Mouse (Mus musculus) adrenal gland, adult (tissue): ENCODE results near the gene Mrps36.
A peak's percentile ranks its signal among the peaks of the same experiment; 100 is the strongest.
"Not testable (repeated sequence)": the region's sequence is repeated elsewhere in the genome, so short reads cannot be mapped to it uniquely, and the experiment has no call there.

ENCODE experiments used
- DNase-seq, 2 experiments: peaks; one replicate each; pipeline ENCODE4 v3.0.0; 2022 to 2023; ENCODE audit warnings: low spot score in 1 of 2; ENCODE audit not compliant: inconsistent age in 2 of 2

The Mrps36 gene

DNA sequence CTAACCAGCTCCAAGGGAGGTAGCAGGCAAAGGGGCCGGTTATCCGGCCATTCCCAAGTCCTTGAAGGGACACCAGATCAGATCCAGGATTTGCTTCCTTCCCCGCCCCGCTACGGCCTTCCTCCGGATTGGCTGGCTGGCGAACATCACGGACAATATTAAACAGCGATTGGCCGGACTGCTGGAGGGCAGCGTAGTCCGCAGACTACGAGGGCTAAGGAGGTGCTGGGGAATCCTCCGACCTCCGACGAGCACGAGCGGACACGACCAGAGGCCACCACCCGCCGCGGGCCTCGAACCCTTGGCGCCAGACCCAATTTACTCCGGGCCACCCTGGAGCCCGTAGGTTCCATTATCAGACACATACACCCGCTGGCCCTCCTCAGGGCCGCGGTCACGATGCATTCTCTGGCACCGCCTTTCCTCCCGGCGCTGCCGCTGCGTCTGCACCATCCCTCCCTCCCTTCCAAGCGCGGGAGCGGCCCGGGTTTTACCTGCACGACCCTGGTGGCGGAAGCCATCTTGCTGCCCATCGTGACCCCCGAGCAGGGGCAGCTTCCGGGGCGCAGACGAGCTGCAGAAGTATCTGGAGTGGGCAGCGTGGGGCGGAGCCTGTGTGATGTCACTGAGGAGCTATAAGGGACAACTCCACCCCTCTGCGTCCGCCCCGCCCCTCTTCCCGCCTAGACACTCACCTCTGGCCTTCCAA lies at the start of gene Mrps36:
TSS of gene Mrps36 (minus strand) at position 624 of the 709 bp plus-strand sequence.
- DNase-seq, result peak; percentile 96 to 98

DNA sequence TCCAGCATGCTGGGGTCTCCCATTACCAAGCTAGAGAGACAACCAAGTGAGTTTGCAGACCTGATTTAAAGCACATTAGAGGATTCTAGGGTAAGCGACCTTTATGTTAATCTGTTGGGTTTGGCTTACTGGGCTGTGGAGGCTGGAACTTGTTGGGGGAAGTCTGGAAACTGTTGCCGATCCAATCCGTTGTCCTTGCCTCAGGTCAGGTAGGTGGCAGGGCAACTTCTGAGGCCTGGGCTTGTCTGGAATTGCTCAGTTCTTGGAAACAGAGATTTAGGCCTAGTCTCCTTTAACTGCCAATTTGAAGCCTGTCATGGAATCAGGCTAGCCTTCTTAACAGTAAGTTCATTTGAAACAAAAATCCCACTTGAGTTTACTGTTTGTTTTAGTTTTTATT lies 44.6 kb upstream of the Mrps36 start:
- DNase-seq, result no peak

DNA sequence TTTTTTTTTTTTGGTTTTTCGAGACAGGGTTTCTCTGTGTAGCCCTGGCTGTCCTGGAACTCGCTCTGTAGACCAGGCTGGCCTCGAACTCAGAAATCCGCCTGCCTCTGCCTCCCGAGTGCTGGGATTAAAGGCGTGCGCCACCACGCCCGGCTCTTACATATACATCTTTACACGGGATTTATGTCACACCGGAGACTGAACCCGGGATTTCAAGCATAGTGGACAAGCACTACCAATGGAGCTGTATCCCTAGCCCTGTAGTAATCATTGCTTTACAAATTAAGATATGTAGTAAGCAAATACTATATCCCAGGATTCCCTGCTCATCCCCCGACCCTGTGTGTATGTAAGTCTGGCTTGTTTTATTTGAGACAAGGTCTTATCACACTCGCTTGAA lies 43.6 kb upstream of the Mrps36 start:
- DNase-seq, result not testable (repeated sequence)

DNA sequence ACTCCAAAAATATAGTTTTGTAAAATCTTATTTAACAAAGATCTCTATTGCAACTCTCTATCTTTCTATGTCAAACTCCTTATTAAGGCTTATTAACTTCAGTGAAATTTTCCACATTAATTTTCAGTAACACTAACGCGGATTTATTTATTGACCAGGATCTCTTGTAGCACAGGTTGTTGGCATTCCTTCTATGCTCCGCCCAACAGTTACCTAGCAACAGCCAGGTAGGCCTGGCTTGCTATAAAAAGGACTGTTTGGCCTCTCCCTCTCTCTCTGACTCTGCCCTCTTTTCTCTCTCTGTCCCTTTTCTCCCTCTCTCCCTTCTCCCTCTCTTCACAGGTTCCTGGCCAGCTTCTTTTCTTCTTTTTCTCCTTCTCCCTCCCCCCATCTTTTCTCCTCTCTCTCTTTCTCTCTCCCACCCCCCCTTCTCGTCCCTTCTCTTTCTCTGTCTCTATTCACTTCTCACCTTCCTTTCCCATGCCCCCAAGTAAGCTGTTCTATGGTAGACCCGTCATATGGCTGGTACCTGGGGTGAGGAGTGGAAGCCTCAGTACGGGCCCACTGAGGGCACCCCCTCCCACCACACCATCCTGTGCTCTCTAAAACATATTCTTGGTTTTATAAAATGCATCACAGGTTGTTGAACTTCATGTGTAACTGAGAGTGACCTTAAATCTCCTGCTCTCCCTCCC lies 43.0 kb upstream of the Mrps36 start:
- no peak for DNase-seq

DNA sequence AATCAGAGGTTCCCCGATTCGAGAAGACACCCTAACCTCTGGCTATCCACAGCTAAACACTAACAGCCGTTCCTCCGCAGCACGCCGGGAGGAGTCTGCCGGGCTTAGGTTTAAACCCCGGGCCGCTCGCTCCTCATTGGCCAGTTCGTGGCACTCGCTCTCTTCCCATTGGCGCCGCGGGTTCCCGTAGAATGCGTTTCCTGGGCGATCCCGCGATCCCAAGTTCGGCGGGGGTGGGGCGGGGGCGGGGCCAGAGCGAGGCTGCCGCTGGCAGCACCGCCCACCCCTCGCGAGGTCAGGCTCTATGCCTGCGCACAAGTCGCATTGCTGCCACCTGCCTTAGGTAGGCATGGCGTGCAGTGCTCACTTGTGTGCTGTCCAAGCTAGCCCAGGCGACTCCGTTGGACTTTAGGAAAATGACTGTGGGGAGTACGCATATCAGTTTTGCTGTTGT lies 42.0 kb upstream of the Mrps36 start, which contains the start of gene Ccnb1:
TSS of gene Ccnb1 (minus strand) at position 157 of the 454 bp plus-strand sequence.
- peak; percentile 92 to 95 for DNase-seq

DNA sequence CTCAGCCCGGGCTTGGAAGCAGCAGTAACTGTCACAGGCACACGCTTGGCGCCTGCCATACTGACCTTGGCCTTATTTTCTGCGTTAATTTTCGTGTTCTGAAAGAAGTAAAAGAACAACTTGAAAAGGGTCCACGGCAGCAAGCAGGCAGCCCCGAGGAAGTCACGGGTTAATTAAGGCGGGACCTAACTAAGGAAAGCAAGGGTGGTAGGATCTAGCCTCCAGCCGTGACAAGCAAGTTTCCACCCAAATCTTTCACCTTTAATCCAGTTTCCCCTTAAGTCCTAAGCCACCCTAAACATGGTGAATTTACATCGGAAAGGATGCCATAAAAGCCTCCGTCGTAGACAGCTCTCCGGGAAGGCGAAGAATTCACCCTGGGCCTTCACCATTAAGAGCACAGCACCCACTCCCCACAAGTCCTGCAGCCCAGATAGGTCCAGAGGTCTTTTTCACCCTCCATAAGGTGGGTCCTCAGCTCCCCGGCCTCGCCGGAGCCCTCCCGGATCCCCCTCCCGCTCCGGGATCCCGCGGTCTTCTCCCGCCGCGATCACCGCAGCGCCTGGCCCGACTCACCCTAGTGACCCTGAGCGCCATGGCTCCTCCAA lies 41.5 kb upstream of the Mrps36 start:
- peak in 1 of 2 experiments; percentile 43 for DNase-seq

DNA sequence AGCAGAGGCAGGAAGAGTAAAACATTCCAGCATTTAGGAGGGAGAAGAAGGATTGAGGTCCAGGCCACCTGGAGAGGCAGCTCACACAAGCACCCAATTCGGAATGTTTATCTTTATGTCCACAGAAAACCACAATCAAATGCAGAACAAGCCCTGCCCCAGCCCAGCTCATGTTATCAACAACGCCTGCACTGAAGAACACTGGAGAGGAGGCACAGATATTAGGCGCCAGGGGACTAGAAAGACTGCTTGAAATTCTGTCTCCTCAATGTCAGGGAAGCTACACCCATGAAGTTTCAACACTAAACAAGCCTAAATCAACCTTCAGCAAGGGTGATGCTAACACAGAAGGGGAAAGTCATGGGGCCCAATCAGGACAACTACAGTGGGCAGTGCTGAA lies 33.0 kb upstream of the Mrps36 start:
- DNase-seq, result no peak

DNA sequence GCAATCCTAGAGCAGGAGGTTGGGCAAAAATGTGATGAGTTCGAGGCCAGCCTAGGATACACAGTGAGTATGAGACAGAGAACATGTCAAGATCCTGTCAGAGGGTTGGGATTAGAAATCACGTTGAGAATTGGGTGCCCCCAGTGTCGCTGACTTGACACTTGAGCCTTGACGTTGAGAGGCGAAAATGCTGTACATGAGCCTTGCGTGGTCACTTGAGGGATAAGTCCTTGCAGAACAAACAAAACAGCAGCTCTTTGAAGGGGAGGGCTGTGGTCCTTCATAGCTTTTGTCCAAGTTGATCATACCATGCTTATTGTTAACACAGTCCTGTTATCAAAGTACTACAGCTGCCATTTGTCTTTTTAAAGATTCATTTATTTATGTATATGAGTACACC lies 32.3 kb upstream of the Mrps36 start:
- no peak for DNase-seq

DNA sequence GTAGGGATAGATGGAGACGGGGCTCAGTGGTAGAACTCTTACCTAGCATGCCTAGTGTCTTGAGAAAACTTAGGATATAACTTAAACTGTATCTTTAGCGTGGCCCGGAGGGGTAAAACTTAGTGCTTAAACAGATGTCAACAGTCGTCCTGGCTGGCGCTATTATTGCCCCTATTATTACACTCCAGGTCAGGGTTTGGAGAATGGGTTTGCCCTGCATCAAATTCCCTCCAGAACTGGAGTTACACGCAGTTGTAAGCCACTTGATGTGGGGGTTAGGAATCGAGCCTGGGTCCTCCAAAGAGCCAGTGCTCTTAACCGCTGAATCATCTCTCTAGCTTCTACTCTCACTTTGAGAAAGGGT lies 31.6 kb upstream of the Mrps36 start:
- no peak for DNase-seq

DNA sequence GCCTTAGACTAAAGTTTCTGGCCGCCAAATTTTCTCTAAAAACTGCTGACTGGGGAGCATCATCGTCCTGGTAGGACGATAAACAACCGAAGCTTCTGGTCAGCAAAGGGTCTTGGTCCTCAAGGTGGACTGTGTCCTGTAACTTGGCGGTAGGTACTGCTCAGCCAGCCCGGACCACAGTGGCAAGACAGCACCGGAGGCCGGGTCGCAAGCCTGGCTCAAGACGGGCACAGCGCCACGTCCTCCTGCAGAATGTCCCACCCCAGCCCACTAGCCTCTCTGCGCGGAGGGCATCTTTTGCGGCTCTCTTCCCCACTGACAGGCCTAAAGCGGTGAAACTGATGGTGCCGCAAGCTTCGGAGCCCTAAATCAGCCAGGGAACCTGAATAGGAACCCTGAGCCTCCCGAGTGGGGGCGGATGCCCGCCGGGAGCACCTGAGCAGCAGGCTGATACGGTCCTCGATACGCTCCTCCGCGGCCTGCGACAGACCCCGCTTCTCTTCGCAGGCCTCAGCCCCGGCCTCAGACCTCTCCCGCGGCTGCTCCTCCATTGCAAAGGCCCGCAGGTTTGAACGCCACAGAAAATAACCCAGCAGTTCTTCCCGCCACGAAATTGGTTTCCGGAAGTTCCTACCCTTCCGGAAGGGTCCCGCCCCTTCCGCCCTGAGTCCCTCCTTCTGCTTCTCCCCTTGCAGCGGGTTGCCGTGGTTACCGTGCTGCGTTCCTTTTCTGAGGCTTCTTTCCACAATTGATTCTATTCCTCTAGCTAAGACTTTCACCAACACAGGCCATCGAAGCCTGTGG lies 31.0 kb upstream of the Mrps36 start, which contains the start of gene Cenph:
TSS of gene Cenph (minus strand) at position 648 of the 804 bp plus-strand sequence.
- peak; percentile 85 to 93 for DNase-seq

DNA sequence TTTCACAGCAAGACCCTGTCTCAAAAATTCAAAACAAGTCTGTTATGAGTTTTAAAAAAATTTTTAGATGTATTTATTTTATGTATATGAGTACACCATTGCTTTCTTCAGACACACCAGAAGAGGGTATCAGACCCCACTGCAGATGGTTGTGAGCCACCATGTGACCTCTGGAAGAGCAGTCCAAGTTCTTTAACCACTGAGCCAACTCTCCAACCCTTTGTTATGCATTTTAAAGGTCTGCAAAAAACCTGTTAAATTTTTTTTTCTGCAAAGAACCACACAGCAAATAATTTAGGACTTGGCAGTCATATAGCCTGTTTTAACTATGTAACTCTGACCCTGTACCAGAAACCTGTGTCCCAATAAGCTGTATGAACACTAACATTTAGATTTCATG lies 30.2 kb upstream of the Mrps36 start:
- DNase-seq, result no peak

DNA sequence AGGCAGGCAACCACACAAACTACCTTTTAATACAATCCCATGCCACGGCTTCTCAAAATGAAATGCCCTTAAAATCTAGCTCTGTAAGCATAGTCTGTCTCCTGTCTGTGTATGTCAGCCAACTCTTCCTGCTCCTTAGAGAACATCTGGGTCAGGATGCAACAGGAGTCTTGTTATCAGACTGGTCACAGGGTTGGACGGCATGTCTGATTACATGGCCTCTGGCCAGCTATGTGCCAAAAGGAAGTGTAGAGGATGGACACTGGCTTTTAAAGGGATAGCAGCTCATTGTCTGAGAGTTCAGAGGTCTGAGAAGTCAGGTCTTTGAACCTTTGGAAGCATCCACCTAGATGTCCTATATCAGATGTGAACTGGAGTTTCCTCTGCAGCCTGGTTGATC lies 10.9 kb upstream of the Mrps36 start:
- DNase-seq, result no peak

DNA sequence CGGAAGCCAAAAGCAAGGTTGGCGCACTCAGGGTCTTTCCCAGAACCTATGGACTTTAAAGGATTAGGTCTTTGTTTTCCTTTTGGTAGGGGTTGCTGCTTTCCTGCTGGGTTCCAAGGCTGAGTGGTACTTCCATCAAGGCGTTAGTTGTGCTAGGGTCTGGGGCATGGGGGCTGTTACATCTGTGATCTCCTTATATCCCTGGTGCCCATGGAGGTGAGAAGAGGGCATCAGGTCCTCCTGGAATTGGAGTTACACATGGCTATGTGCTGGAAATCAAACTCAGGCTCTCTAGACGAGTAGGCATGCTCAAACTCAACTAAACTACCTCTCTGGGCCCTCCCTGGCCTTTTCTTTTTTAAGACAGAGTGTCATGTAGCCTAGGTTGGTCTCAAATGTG lies 9.7 kb upstream of the Mrps36 start:
- DNase-seq, result no peak

DNA sequence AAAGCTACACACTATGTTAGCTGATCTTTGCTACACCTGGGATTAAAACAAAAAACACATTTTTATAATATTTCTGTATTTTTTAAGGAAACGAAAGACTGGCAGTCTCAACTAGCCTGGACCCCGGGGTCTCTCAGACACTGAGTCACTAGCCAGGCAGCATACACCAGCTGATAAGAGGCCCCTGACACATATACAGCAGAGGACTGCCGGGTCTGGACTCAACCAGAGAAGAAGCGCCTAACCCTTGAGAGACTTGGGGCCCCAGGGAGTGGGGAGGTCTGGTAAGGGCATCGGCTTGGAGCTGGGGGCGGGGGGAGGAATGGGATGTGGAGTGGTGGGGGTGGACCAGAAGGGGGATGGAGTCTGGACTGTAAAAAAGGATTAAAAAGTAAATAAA lies 8.6 kb upstream of the Mrps36 start:
- no peak for DNase-seq

DNA sequence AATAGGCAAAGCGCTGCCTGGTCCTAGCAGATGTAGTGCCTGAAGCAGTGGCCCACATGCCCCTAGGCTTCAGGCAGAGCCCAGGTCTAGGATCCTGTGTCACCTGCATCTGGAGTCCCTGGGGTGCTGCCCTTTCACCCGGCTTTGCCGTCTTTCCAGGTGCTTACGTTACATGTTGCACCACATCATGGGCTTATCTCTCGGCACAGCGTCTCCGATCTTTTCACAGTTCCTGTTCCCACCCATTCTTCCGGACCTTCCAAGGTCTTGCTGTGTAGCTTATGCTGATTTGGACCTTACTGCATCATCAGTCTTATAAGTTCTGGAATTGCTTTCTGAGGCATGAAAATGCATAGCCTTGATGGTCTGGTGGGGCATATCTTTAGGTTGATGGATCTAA lies 8.1 kb upstream of the Mrps36 start:
- DNase-seq, result no peak

DNA sequence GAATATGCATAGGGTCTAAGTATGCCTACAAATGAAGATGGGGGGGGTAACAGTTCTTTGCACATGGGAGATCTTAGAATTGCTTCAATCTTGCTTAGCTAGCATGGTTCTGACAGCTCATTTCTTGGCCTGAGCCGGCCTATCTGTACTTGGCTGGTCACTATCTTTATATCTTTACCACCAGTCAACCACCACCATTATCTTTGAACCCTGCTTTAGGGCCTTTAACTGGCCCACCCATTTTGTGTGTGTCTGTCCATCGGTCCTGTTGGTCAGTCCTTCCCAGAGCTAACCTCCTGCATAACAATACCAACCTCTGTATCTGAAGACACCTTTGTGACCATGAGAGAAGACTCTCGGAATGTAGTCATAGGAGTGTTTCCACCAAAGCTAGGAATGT lies 6.9 kb upstream of the Mrps36 start:
- no peak for DNase-seq

DNA sequence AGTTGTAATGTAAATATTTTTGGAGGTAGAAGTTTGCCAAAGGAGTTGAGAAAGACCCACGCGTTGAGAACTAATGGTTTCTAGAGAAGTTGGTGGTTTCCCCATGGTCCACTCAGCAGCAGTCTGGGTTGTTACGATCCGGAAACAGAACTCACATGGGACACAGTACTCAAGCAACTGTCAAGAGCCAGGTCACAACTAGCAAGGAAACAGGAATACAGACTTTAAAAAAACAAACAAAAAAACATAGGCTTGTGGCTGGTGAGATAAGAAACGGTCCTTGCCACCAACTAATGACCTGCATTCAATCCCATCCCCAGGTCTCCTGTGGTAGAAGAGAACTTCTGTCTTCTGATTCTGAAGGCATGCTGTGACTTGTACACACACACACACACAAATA lies 6.3 kb upstream of the Mrps36 start:
- DNase-seq, result no peak

DNA sequence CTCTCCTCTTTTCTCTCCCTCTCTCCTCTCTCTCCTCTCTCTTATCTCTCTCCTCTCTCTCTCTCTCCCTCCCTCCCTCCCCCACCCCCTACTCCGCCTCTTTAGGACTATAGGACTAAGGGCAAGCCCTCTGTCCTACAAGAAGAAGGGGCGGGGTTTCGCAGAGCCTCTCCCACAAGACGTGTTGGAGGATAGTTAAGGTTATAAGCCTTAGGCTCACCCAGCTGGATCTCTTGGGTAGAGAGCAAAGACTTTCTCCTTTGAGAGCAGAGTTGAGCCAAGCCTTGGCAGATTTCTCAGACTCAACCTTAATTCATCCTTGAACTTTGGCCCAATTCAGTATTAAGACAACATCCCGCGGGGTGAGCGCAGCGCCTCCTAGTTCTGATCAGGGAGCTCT lies 4.2 kb upstream of the Mrps36 start:
- DNase-seq, result no peak

DNA sequence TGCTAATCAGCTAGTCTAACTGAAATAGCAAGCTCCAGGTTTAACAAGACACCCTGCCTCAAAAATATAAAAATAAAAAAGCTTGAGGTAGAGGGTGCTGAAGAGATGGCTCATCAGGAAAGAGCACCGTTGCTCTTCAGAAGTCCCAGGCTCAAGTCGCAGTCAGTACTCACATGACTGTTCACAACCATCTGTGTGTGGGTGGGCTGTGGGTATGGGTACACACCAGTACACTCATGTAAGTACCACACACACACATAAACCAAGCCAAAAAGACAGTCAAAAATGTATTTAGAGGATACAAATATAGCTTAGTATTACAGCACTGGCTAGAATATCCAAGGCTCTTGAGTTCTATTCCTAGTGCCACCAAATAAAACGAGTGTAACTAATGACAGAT lies 1.6 kb upstream of the Mrps36 start:
- no peak for DNase-seq

DNA sequence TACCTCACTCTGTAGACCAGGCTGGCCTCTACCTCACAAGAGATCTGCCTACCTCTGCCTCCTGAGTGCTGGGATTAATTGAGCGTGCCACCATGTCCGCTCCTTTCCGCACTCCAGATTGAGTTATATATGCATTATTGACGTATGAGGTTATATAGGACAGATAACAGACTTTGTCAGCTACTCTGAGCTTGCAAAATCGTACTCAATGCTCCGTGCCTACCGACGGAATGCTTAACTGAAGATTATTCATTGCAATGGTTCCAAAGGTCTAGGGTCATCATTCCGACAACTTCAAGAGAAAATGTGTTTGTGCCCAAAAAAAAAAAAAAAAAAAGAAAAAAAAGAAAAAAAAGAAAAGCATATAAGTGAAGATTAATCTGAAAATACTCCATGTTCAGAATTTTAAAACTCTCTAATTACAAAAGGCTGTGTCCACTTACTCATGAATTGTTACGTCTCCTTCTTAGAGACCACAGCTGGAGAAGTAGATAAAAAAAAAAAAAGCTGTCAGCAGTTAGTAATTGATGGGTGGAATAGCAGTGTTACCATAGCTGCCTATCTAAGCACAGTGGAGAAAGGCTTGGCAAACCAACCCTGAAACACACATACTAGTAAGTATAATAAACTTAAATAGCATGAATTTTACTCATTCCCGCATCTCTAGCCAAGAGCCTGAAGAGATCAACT lies 968 bp downstream of the Mrps36 start:
- peak in 1 of 2 experiments; percentile 44 for DNase-seq

DNA sequence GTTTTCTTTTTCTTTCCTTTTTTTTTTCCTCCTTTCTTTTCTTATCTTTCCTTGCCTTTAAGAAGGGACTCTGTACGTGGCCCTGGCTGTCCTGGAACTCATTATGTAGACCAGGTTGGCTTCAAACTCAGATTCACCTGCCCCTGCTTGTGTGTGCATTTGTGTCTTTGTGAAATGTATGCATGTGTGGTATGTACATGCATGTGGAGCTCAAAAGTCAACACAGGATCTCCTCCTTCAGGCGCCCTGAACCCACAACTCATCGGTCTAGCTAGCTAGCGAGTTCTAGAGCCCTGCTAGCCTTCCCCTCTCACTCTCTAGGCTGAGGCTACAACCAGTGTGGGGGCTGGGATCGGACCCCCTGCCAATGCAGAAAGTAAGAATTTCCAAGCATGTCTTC lies 1.6 kb downstream of the Mrps36 start:
- DNase-seq, result peak; percentile 17 to 38
